Mouse (Mus musculus) liver, embryonic 14.5 days (tissue): ENCODE data around the gene Cfap36.

Source experiments
- CTCF ChIP-seq: IDR thresholded peaks from 2 replicates; pipeline ENCODE4 v1.5.1; 2016; ENCODE audit warnings: antibody characterized with exemption, low read depth, control low read depth
- EP300 ChIP-seq: IDR thresholded peaks from 2 replicates; pipeline ENCODE4 v1.6.1; 2016; ENCODE audit warnings: antibody characterized with exemption, low read depth

GRCm38 (mm10) chr11:29241961-29242360 is 5.2 kb downstream of the Cfap36 start:
- TF ChIP-seq CTCF (no peak), EP300 (no peak)
